Mouse (Mus musculus): ENCODE results near the gene Mfsd4b3.
A peak's percentile ranks its signal among the peaks of the same experiment; 100 is the strongest.
"Not testable (repeated sequence)": the region's sequence is repeated elsewhere in the genome, so short reads cannot be mapped to it uniquely, and the experiment has no call there.

Gene Mfsd4b3

GRCm38 (mm10) chr10:39959761-39960440 lies at the start of gene Mfsd4b3:
Gene Mfsd4b3 (minus strand): TSS chr10:39960153.
- DNase-seq (ENCODE audit: low read depth, low spot score), result peak; percentile 97

- no peak for DNase-seq (ENCODE audit: low read depth, low spot score)
Observed at GRCm38 (mm10) chr10:40009591-40009990, 49.6 kb upstream of the Mfsd4b3 start.

GRCm38 (mm10) chr10:40008847-40009246 lies 48.9 kb upstream of the Mfsd4b3 start:
- peak; percentile 18 for DNase-seq (ENCODE audit: low read depth, low spot score)

GRCm38 (mm10) chr10:40007953-40008352 lies 48.0 kb upstream of the Mfsd4b3 start:
- no peak for DNase-seq (ENCODE audit: low read depth, low spot score)

GRCm38 (mm10) chr10:40006963-40007362 lies 47.0 kb upstream of the Mfsd4b3 start:
- DNase-seq (ENCODE audit: low read depth, low spot score), result peak; percentile 14

GRCm38 (mm10) chr10:40000746-40001145 lies 40.8 kb upstream of the Mfsd4b3 start:
- DNase-seq (ENCODE audit: low read depth, low spot score), result no peak

- DNase-seq (ENCODE audit: low read depth, low spot score), result no peak
Observed at GRCm38 (mm10) chr10:39991155-39991554, 31.2 kb upstream of the Mfsd4b3 start.

GRCm38 (mm10) chr10:39986466-39986865 lies 26.5 kb upstream of the Mfsd4b3 start, which contains the start of gene Mfsd4b5:
Gene Mfsd4b5 (minus strand): TSS chr10:39986646.
- no peak for DNase-seq (ENCODE audit: low read depth, low spot score)

GRCm38 (mm10) chr10:39982604-39983003 lies 22.7 kb upstream of the Mfsd4b3 start:
- no peak for DNase-seq (ENCODE audit: low read depth, low spot score)

- no peak for DNase-seq (ENCODE audit: low read depth, low spot score)
Observed at GRCm38 (mm10) chr10:39978231-39978630, 18.3 kb upstream of the Mfsd4b3 start.

GRCm38 (mm10) chr10:39977346-39977745 lies 17.4 kb upstream of the Mfsd4b3 start:
- DNase-seq (ENCODE audit: low read depth, low spot score), result no peak

- DNase-seq (ENCODE audit: low read depth, low spot score), result no peak
Observed at GRCm38 (mm10) chr10:39975771-39976170, 15.8 kb upstream of the Mfsd4b3 start.

- DNase-seq (ENCODE audit: low read depth, low spot score), result peak; percentile 23
Observed at GRCm38 (mm10) chr10:39974982-39975381, 15.0 kb upstream of the Mfsd4b3 start.

- DNase-seq (ENCODE audit: low read depth, low spot score), result no peak
Observed at GRCm38 (mm10) chr10:39967512-39967911, 7.6 kb upstream of the Mfsd4b3 start.

- no peak for DNase-seq (ENCODE audit: low read depth, low spot score)
Observed at GRCm38 (mm10) chr10:39961906-39962305, 2.0 kb upstream of the Mfsd4b3 start.

GRCm38 (mm10) chr10:39960441-39960822 lies 479 bp upstream of the Mfsd4b3 start:
- no peak for DNase-seq (ENCODE audit: low read depth, low spot score)

GRCm38 (mm10) chr10:39958266-39958665 lies 1.7 kb downstream of the Mfsd4b3 start:
- DNase-seq (ENCODE audit: low read depth, low spot score), result peak; percentile 72

GRCm38 (mm10) chr10:39956340-39956878 lies 3.5 kb downstream of the Mfsd4b3 start:
- peak; percentile 12 for DNase-seq (ENCODE audit: low read depth, low spot score)

GRCm38 (mm10) chr10:39955163-39955562 lies 4.8 kb downstream of the Mfsd4b3 start:
- no peak for DNase-seq (ENCODE audit: low read depth, low spot score)

- no peak for DNase-seq (ENCODE audit: low read depth, low spot score)
Observed at GRCm38 (mm10) chr10:39949377-39949954, 10.5 kb downstream of the Mfsd4b3 start.

GRCm38 (mm10) chr10:39947195-39947594 lies 12.8 kb downstream of the Mfsd4b3 start:
- not testable (repeated sequence) for DNase-seq (ENCODE audit: low read depth, low spot score)

- no peak for DNase-seq (ENCODE audit: low read depth, low spot score)
Observed at GRCm38 (mm10) chr10:39936553-39936952, 23.4 kb downstream of the Mfsd4b3 start.

GRCm38 (mm10) chr10:39926616-39927139 lies 33.3 kb downstream of the Mfsd4b3 start, which contains the start of gene Mfsd4b2:
Gene Mfsd4b2 (minus strand): TSS chr10:39926923.
- DNase-seq (ENCODE audit: low read depth, low spot score), result peak; percentile 8
